ENCODE assay signal across 14 mouse cellular contexts in genomic region chr8:11461847-11462246, GRCm38 (mm10). TPM values are rescaled to one million over a fixed set of nuclear protein-coding genes. Genes with fewer than 3 reads are reported as not detected.
DNase-seq lines count a peak whose midpoint lies in the region; ATAC-seq and TF ChIP-seq lines count a peak whose summit lies in the region.
"Had no signal": no experiment of that assay in that cellular context is flagged by ENCODE, and none has a peak within 500 bp of the region (broad histone marks: within the 10 kb centered on the region; RNA-seq: fewer than 3 reads in every experiment).

No protein-coding gene starts in this region.

- no peak for TF ChIP-seq EP300 in heart, postnatal 0 days (IDR thresholded peaks at IDR 0.05; ENCODE audit: low read depth)

- H3K27me3 ChIP-seq in heart, embryonic 10.5 days (ENCODE audit: insufficient read depth, poor library complexity, severe bottlenecking) = no peaks in the 10 kb centered on the region
- H3K27me3 ChIP-seq in midbrain, embryonic 11.5 days (ENCODE audit: control insufficient read depth, insufficient read depth, low read length) = no peaks in the 10 kb centered on the region
- no peaks in the 10 kb centered on the region for H3K27me3 ChIP-seq in midbrain, embryonic 14.5 days (ENCODE audit: control insufficient read depth, insufficient read depth, low read length)
- no peaks in the 10 kb centered on the region for H3K27me3 ChIP-seq in heart, postnatal 0 days (ENCODE audit: control insufficient read depth, insufficient read depth, low read length)
- H3K27me3 ChIP-seq in hindbrain, embryonic 10.5 days (ENCODE audit: insufficient read depth, poor library complexity, severe bottlenecking) = no peaks in the 10 kb centered on the region
- H3K27me3 ChIP-seq: forebrain, embryonic 12.5 days; liver, embryonic 13.5 days; Patski had no signal

- no peak for TF ChIP-seq CTCF in heart, postnatal 0 days (IDR thresholded peaks at IDR 0.05; ENCODE audit: low read depth)

- 40% methylated on average over 2 of the region's 2 CpGs for WGBS in heart, embryonic 10.5 days
- 72% methylated on average over 2 of the region's 2 CpGs for WGBS in midbrain, embryonic 11.5 days
- 81% methylated on average over 2 of the region's 2 CpGs for WGBS in midbrain, embryonic 14.5 days
- WGBS in heart, postnatal 0 days = 40% methylated on average over 2 of the region's 2 CpGs
- WGBS in hindbrain, embryonic 10.5 days = 63% methylated on average over 2 of the region's 2 CpGs

- H3K4me2 ChIP-seq in midbrain, embryonic 11.5 days = no peak overlapping the region
- H3K4me2 ChIP-seq in midbrain, embryonic 14.5 days (ENCODE audit: low read length) = no peak overlapping the region
- no peak overlapping the region for H3K4me2 ChIP-seq in heart, postnatal 0 days (ENCODE audit: low read depth, low read length)
- H3K4me2 ChIP-seq: forebrain, embryonic 12.5 days; liver, embryonic 13.5 days had no signal

- H3K9ac ChIP-seq in midbrain, embryonic 11.5 days (ENCODE audit: low read length) = no peak overlapping the region
- no peak overlapping the region for H3K9ac ChIP-seq in midbrain, embryonic 14.5 days (replicated peaks; ENCODE audit: low read length)
- no peak overlapping the region for H3K9ac ChIP-seq in heart, postnatal 0 days (replicated peaks; ENCODE audit: low read depth, low read length)
- H3K9ac ChIP-seq: forebrain, embryonic 12.5 days; liver, embryonic 13.5 days had no signal

- no peaks in the 10 kb centered on the region for H3K36me3 ChIP-seq in heart, embryonic 10.5 days
- H3K36me3 ChIP-seq in midbrain, embryonic 11.5 days (ENCODE audit: control insufficient read depth, insufficient read depth, low read length) = no peaks in the 10 kb centered on the region
- H3K36me3 ChIP-seq in midbrain, embryonic 14.5 days (ENCODE audit: control insufficient read depth, insufficient read depth, low read length) = no peaks in the 10 kb centered on the region
- no peaks in the 10 kb centered on the region for H3K36me3 ChIP-seq in heart, postnatal 0 days (replicated peaks; ENCODE audit: control insufficient read depth, insufficient read depth, low read length)
- H3K36me3 ChIP-seq in hindbrain, embryonic 10.5 days = no peaks in the 10 kb centered on the region
- H3K36me3 ChIP-seq: embryonic facial prominence, embryonic 10.5 days; forebrain, embryonic 12.5 days; liver, embryonic 13.5 days had no signal

- peaks cover 53% of the 10 kb centered on the region for H3K4me1 ChIP-seq in heart, embryonic 10.5 days
- H3K4me1 ChIP-seq in midbrain, embryonic 11.5 days (ENCODE audit: control insufficient read depth, insufficient read depth, low read length) = peaks cover 5% of the 10 kb centered on the region; the same call in 1 of the 2 replicates
- H3K4me1 ChIP-seq in midbrain, embryonic 14.5 days (ENCODE audit: control insufficient read depth, insufficient read depth, low read length) = no peaks in the 10 kb centered on the region
- peaks cover 57% of the 10 kb centered on the region for H3K4me1 ChIP-seq in heart, postnatal 0 days (ENCODE audit: control insufficient read depth, insufficient read depth)
- H3K4me1 ChIP-seq in hindbrain, embryonic 10.5 days (replicated peaks) = peaks cover 29% of the 10 kb centered on the region

- ATAC-seq in midbrain, embryonic 11.5 days (ENCODE audit: low FRiP score) = no peak
- no peak for ATAC-seq in midbrain, embryonic 14.5 days (ENCODE audit: low FRiP score, low TSS enrichment)
- ATAC-seq in heart, postnatal 0 days (ENCODE audit: insufficient read depth, low read depth) = no peak
- ATAC-seq: intestine, embryonic 16.5 days; Patski had no signal

- peak overlapping the region; percentile 13; the same call in 1 of the 2 replicates for H3K27ac ChIP-seq in heart, embryonic 10.5 days
- H3K27ac ChIP-seq in midbrain, embryonic 11.5 days (ENCODE audit: low read depth, low read length) = no peak overlapping the region
- no peak overlapping the region for H3K27ac ChIP-seq in midbrain, embryonic 14.5 days (replicated peaks; ENCODE audit: low read depth, low read length)
- H3K27ac ChIP-seq in heart, postnatal 0 days (ENCODE audit: low read depth) = peak overlapping the region; percentile 7; the same call in 1 of the 2 replicates
- no peak overlapping the region for H3K27ac ChIP-seq in hindbrain, embryonic 10.5 days
- H3K27ac ChIP-seq: embryonic facial prominence, embryonic 10.5 days; forebrain, embryonic 12.5 days; liver, embryonic 13.5 days had no signal

- H3K4me3 ChIP-seq in heart, embryonic 10.5 days = no peak overlapping the region
- H3K4me3 ChIP-seq in midbrain, embryonic 11.5 days (ENCODE audit: low read depth, low read length) = no peak overlapping the region
- no peak overlapping the region for H3K4me3 ChIP-seq in midbrain, embryonic 14.5 days (replicated peaks; ENCODE audit: low read depth, low read length)
- no peak overlapping the region for H3K4me3 ChIP-seq in heart, postnatal 0 days (ENCODE audit: low read depth, low read length)
- no peak overlapping the region for H3K4me3 ChIP-seq in hindbrain, embryonic 10.5 days
- H3K4me3 ChIP-seq: embryonic facial prominence, embryonic 10.5 days; forebrain, embryonic 12.5 days; liver, embryonic 13.5 days; myocyte had no signal

- no peaks in the 10 kb centered on the region for H3K9me3 ChIP-seq in heart, embryonic 10.5 days
- H3K9me3 ChIP-seq in midbrain, embryonic 11.5 days (ENCODE audit: control insufficient read depth, low read length) = no peaks in the 10 kb centered on the region
- no peaks in the 10 kb centered on the region for H3K9me3 ChIP-seq in midbrain, embryonic 14.5 days (ENCODE audit: control insufficient read depth, low read length)
- no peaks in the 10 kb centered on the region for H3K9me3 ChIP-seq in heart, postnatal 0 days (replicated peaks; ENCODE audit: control insufficient read depth, low read length)
- H3K9me3 ChIP-seq in hindbrain, embryonic 10.5 days = no peaks in the 10 kb centered on the region; the same call in 1 of the 2 replicates
- H3K9me3 ChIP-seq: embryonic facial prominence, embryonic 10.5 days; forebrain, embryonic 12.5 days; liver, embryonic 13.5 days had no signal

- no peak for DNase-seq in heart, embryonic 10.5 days (ENCODE audit: low spot score)
- DNase-seq in heart, postnatal 25 days (ENCODE audit: low spot score) = no peak
- peak; percentile 39 for DNase-seq in midbrain, embryonic 11.5 days (ENCODE audit: low spot score, missing footprints)
- no peak for DNase-seq in midbrain, embryonic 14.5 days
- peak; percentile 52 for DNase-seq in brain, adult 2 months (ENCODE audit: low read depth, low spot score)
- DNase-seq in heart, postnatal 0 days (ENCODE audit: low spot score) = no peak
- no peak for DNase-seq in hindbrain, embryonic 10.5 days (ENCODE audit: low spot score)
- DNase-seq in layer of hippocampus, adult 9-11 months = no peak
- DNase-seq: liver, embryonic 13.5 days had no signal

- intact Hi-C loops in heart, postnatal 25 days (cut with DNase I) = no loop called here

RNA-seq across cellular contexts. Expression of gene Rab20, which starts 16.7 kb away (rescaled TPM):
- polyA plus RNA-seq in heart, embryonic 10.5 days (2016; fragmentation: Nextera tagmentation; extraction: Ambion mirVana) = 11.2 and 21.9 TPM in 2 replicates
- 10 to 100 TPM; 24.3 to 27.3 TPM for total RNA-seq in heart, postnatal 25 days (2021)
- polyA plus RNA-seq in midbrain, embryonic 11.5 days (2014; fragmentation: Nextera tagmentation; extraction: Ambion mirVana) = 0.63 and 0.65 TPM in 2 replicates
- polyA plus RNA-seq in midbrain, embryonic 14.5 days (2014; fragmentation: Nextera tagmentation; extraction: Ambion mirVana) = 0.25 and 0.31 TPM in 2 replicates
- total RNA-seq in heart, postnatal 0 days (2014; rRNA removed; ENCODE audit: low replicate concordance) = 84.5 and 121 TPM in 2 replicates
- polyA plus RNA-seq in heart, postnatal 0 days (2015; fragmentation: Nextera tagmentation; extraction: Ambion mirVana) = 52.0 and 56.1 TPM in 2 replicates
- 1.0 and 1.9 TPM in 2 replicates for polyA plus RNA-seq in hindbrain, embryonic 10.5 days (2016; fragmentation: Nextera tagmentation; extraction: Ambion mirVana)

RNA-seq across cellular contexts. Expression of gene Naxd, which starts 35.5 kb away (rescaled TPM):
- 86.1 and 92.1 TPM in 2 replicates for polyA plus RNA-seq in heart, embryonic 10.5 days (2016; fragmentation: Nextera tagmentation; extraction: Ambion mirVana)
- 10 to 100 TPM; 32.7 to 36.8 TPM for total RNA-seq in heart, postnatal 25 days (2021)
- 94.2 and 94.8 TPM in 2 replicates for polyA plus RNA-seq in midbrain, embryonic 11.5 days (2014; fragmentation: Nextera tagmentation; extraction: Ambion mirVana)
- polyA plus RNA-seq in midbrain, embryonic 14.5 days (2014; fragmentation: Nextera tagmentation; extraction: Ambion mirVana) = 130 and 150 TPM in 2 replicates
- total RNA-seq in heart, postnatal 0 days (2014; rRNA removed; ENCODE audit: low replicate concordance) = 71.3 and 71.6 TPM in 2 replicates
- 62.7 and 66.3 TPM in 2 replicates for polyA plus RNA-seq in heart, postnatal 0 days (2015; fragmentation: Nextera tagmentation; extraction: Ambion mirVana)
- polyA plus RNA-seq in hindbrain, embryonic 10.5 days (2016; fragmentation: Nextera tagmentation; extraction: Ambion mirVana) = 110 and 127 TPM in 2 replicates

Comparison
In these comparisons a context has a peak if more than half of its experiments do, and no peak if none do; other contexts are left out.
1. DNase-seq: peak in midbrain, embryonic 11.5 days (single experiment) and brain, adult 2 months (single experiment); none in heart, embryonic 10.5 days (single experiment), heart, postnatal 25 days (single experiment), midbrain, embryonic 14.5 days (single experiment), heart, postnatal 0 days (single experiment), hindbrain, embryonic 10.5 days (single experiment) and layer of hippocampus, adult 9-11 months (single experiment).
2. H3K27ac ChIP-seq: peak in heart, embryonic 10.5 days (single experiment) and heart, postnatal 0 days (single experiment); none in midbrain, embryonic 11.5 days (single experiment), midbrain, embryonic 14.5 days (single experiment) and hindbrain, embryonic 10.5 days (single experiment).